Mouse (Mus musculus) E14TG2a.4 (cell line): ENCODE measurements at regions not wholly inside any gene's neighbourhood (a gene's known extent, or its start where the extent isn't known, plus 50 kb on each side); places are given as distances from the start of the nearest gene placed in this dataset.

ENCODE experiments used
- H3K27me3 ChIP-seq: 2 replicates; pipeline ENCODE4 v1.6.1; 2014; ENCODE audit warnings: low read length, control low read depth; ENCODE audit not compliant: insufficient read depth
- H3K36me3 ChIP-seq: 2 replicates; pipeline ENCODE4 v1.6.1; 2014; ENCODE audit warnings: low read length, control low read depth; ENCODE audit not compliant: insufficient read depth
- H3K4me1 ChIP-seq: replicated peaks from 2 replicates; pipeline ENCODE4 v1.6.1; 2014; ENCODE audit warnings: low read depth, low read length, control low read depth
- H3K4me3 ChIP-seq: replicated peaks from 2 replicates; pipeline ENCODE4 v1.5.1; 2014; ENCODE audit warnings: mild to moderate bottlenecking, low read length
- H3K9me3 ChIP-seq: 2 replicates; pipeline ENCODE4 v1.6.1; 2014; ENCODE audit warnings: low read length, control low read depth
- CTCF ChIP-seq: conservative IDR thresholded peaks from 2 replicates; pipeline ENCODE4 v1.5.1; 2014; ENCODE audit warnings: low read length
- NANOG ChIP-seq: IDR thresholded peaks from 2 replicates; pipeline ENCODE4 v1.6.1; 2014; ENCODE audit warnings: borderline replicate concordance, low read length, mixed read lengths
- POU5F1 ChIP-seq: IDR thresholded peaks from 2 replicates; pipeline ENCODE4 v1.6.1; 2014; ENCODE audit warnings: low read length, borderline replicate concordance

DNA sequence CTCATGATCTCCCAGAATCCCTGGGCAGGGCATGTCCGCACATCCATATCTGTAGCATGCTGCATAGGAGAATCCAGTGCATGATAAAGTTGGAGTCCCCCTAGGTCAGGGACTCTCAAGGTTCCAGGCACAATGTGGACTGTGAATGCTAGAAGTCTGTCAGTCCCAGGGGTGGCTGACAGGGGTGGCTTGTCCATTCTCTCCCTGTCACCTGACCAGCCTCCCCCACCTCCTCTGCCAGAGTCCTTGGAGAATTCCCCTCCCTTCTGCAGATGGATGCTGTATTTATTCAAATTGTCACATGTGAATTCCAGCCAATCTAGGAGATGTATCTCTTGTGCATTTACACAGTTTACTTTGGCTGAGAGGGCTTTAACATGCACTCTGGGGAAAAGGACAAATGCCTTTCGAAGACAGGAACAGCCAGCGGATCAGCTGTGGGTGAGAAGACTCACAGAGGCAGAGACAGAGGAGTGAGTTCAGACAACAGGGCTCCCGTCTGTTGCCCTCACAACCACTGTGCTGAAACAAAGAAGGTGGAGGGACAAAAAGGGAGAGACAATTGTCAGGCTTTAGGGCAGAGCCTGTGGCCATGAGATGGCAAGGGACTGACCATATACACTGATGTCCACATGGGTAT is 246.7 kb upstream of the Kazn start:
- H3K4me3 ChIP-seq, result no peak overlapping the region
- H3K27me3 ChIP-seq, result peaks cover 5% of the 10 kb centered on the region
- H3K9me3 ChIP-seq, result no peaks in the 10 kb centered on the region
- TF ChIP-seq POU5F1 (no peak), CTCF (no peak), NANOG (no peak)
- no peaks in the 10 kb centered on the region for H3K4me1 ChIP-seq
- no peaks in the 10 kb centered on the region for H3K36me3 ChIP-seq

DNA sequence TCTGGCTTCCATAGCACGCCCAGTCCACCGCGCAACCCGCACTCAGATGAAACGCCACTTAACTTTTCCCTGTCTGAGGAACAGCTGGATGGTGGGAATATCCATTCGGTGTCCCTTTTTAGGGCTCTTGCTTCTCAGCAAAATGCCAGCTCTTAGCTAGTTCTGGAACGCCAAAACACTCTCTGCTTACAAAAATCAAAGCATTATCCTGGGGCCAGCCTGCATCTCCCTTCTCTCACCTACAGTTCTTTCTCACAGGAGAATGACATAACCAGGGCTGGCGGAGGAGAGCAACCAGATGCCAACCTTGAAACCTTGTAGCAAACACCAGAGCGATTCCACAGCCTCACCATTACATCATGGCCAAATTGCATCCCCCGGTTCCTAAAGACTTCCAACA is 236.4 kb upstream of the Kazn start:
- TF ChIP-seq POU5F1 (no peak), NANOG (no peak), CTCF (no peak)
- Histone ChIP-seq H3K4me1 (no peaks in the 10 kb centered on the region), H3K9me3 (no peaks in the 10 kb centered on the region), H3K27me3 (peaks cover 40% of the 10 kb centered on the region), H3K4me3 (no peak overlapping the region), H3K36me3 (no peaks in the 10 kb centered on the region)

DNA sequence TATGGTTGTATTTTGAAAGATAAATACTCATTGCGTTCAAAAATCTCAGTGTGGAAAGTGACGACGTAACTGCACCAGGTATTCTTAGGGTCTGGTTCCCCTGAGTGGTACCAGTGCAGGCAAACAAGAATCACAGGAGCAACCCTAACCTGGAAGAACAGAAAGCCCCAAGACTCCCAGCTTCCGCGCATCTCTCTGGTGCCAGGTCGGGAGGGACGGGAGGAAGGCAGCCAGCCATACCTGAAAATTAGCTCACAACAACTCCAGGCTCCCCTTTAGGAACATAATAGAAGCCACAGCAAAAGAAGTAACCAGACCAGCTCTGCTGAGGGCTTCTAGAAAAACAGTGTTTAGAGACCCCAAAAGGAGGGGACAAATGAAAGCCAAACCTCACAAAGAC is 235.4 kb upstream of the Kazn start:
- Histone ChIP-seq H3K36me3 (no peaks in the 10 kb centered on the region), H3K4me1 (no peaks in the 10 kb centered on the region), H3K9me3 (no peaks in the 10 kb centered on the region), H3K27me3 (peaks cover 40% of the 10 kb centered on the region), H3K4me3 (no peak overlapping the region)
- TF ChIP-seq POU5F1 (no peak), CTCF (no peak), NANOG (no peak)

DNA sequence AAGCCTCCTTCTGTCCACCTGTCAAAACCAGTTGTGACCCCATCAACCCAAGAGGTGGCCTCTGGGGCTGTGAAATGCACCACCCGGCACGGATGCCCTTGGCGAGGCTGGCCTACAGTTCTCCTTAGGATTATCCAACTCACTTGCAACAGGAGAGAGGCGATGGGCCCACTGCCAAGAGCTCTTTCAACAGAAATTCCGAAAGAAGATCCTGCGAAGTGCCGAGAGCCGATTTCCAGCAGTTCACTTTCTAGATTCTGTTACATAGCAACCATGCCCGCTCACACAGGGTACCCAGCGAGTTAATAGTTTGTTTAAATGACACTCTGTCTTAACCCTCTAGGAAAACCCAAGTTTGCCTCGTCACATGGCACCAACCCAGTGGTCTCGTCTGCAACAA is 234.8 kb upstream of the Kazn start:
- H3K4me3 ChIP-seq, result no peak overlapping the region
- no peaks in the 10 kb centered on the region for H3K36me3 ChIP-seq
- no peaks in the 10 kb centered on the region for H3K4me1 ChIP-seq
- H3K9me3 ChIP-seq, result no peaks in the 10 kb centered on the region
- peaks cover 40% of the 10 kb centered on the region for H3K27me3 ChIP-seq
- TF ChIP-seq POU5F1, result no peak
- TF ChIP-seq CTCF, result no peak

DNA sequence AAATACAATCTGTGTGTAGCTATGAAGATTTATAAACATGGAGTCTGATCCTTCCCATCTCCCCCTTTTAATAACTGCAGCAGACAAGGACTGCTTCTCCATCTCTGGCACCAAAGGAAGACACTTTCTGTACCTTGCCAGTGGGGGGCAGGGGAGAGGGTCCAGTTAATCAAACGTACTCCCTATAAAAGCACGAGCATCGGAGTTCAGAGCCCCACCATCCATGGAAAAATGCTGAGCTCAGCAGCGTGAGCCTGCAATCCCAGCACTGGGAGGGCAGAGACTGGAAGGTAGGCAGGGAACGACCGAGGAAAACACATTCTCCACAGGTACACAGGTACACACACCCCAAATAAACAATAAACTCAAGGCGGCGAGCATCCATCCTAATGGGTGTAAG is 234.1 kb upstream of the Kazn start:
- H3K27me3 ChIP-seq, result peaks cover 40% of the 10 kb centered on the region
- H3K36me3 ChIP-seq, result no peaks in the 10 kb centered on the region
- H3K4me3 ChIP-seq, result no peak overlapping the region
- TF ChIP-seq NANOG (no peak), POU5F1 (no peak), CTCF (no peak)
- no peaks in the 10 kb centered on the region for H3K4me1 ChIP-seq
- H3K9me3 ChIP-seq, result no peaks in the 10 kb centered on the region

DNA sequence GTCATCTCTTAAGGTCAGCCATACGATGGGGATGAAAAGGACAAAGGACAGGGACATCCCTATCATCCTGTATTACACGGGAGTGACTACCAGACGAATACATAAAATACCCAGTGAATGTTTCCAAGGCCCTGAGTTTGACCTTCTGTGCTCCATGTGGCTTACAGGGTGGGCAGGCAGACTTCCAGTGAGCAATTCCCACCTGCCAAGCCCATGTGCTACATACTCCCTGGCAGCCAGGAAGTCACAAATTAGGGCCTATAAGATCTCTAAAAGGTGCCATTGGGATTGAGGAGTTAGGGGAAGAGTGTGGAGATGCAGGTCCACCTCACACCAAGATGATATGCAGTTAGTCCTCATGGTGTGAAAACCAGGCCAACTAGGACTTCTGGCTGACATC is 233.1 kb upstream of the Kazn start:
- H3K27me3 ChIP-seq, result peaks cover 40% of the 10 kb centered on the region
- TF ChIP-seq NANOG, result no peak
- no peaks in the 10 kb centered on the region for H3K36me3 ChIP-seq

DNA sequence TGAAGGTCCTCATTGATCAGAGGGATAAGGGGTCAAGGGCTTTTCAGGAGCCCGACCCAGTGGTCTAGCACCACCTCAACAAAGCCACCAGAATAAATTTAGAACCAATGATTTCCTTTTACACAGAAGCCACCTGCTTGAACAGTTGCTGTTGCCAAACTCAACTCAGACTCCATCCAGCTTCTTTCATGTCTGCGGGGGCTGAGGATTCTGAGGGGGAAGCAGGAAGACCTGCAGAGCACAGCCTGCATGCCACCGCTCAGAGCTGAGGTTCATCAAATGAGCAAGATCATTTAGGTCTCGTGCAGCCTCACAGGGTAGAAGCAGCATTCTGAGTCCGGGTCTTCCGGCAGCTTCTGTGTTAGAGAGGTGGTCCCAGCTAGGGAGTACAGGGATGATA is 231.6 kb upstream of the Kazn start:
- TF ChIP-seq NANOG (no peak), CTCF (no peak), POU5F1 (no peak)
- Histone ChIP-seq H3K4me1 (no peaks in the 10 kb centered on the region), H3K36me3 (no peaks in the 10 kb centered on the region), H3K27me3 (peaks cover 37% of the 10 kb centered on the region), H3K9me3 (no peaks in the 10 kb centered on the region), H3K4me3 (no peak overlapping the region)

More for the DNA sequence above, 233.1 kb upstream of the Kazn start:
- H3K4me1 ChIP-seq, result no peaks in the 10 kb centered on the region
- H3K9me3 ChIP-seq, result no peaks in the 10 kb centered on the region
- H3K4me3 ChIP-seq, result no peak overlapping the region

DNA sequence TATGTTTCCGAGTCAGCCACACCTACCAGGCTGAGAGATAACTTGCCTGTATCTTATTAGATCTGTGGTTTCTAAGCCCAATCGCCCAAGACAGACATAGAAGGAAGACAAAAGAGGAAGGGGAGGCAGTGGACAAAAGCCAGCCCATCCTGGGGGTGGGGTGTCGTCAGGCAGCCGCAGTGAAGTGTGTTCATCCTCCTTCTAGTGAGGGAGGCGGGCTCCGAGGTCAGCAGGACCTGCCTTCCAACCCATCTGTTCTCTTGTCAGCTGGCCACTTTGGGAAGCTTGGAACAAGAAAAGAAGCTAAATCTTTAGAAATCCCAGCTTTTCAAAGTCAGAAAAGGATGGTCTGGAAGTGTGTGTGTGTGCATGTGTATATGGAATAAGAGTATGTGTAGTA is 228.7 kb upstream of the Kazn start:
- H3K9me3 ChIP-seq, result peaks cover 11% of the 10 kb centered on the region
- no peaks in the 10 kb centered on the region for H3K36me3 ChIP-seq
- H3K27me3 ChIP-seq, result peaks cover 12% of the 10 kb centered on the region
- no peak for TF ChIP-seq POU5F1
- TF ChIP-seq NANOG, result no peak
- TF ChIP-seq CTCF, result no peak
- no peaks in the 10 kb centered on the region for H3K4me1 ChIP-seq
- H3K4me3 ChIP-seq, result no peak overlapping the region

DNA sequence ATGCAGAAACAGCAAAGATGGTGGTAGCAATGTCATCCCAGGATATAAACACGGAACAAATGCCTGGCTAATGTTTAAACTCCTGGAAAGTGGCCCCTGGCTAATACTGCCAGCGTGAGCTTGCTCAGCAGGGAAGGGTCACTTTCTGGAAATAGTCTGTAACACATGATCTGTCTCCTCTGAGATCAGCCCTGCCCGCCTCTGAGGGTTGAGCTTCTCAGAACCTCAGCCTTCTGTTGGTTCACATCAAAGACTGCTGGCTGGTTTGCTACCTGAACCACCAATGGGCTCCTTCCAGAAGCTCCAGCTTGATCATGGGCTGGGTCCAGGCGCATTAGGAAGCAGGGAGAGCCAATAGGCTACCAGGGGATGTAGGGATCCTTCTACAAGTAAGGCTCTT is 226.0 kb upstream of the Kazn start:
- peaks cover 17% of the 10 kb centered on the region for H3K9me3 ChIP-seq

More for the DNA sequence above, 226.0 kb upstream of the Kazn start:
- no peak for TF ChIP-seq POU5F1
- TF ChIP-seq NANOG, result no peak
- TF ChIP-seq CTCF, result no peak
- H3K4me1 ChIP-seq, result no peaks in the 10 kb centered on the region
- H3K27me3 ChIP-seq, result no peaks in the 10 kb centered on the region
- H3K36me3 ChIP-seq, result no peaks in the 10 kb centered on the region
- no peak overlapping the region for H3K4me3 ChIP-seq
